Mouse (Mus musculus) naive thymus-derived CD4-positive, alpha-beta T cell, adult 2 months (primary cell): Measurements from ENCODE around the gene Rgs10.
"Not testable (repeated sequence)": the region's sequence is repeated elsewhere in the genome, so short reads cannot be mapped to it uniquely, and the experiment has no call there.

Source experiments
- DNase-seq: peaks from one replicate; pipeline ENCODE4 v3.0.0-alpha.2; 2011; ENCODE audit warnings: low read depth

Rgs10 gene

GRCm38 (mm10) chr7:128344488-128344887 lies 74.1 kb downstream of the Rgs10 start:
- DNase-seq = no peak

GRCm38 (mm10) chr7:128342691-128343090 lies 75.9 kb downstream of the Rgs10 start:
- not testable (repeated sequence) for DNase-seq

GRCm38 (mm10) chr7:128340321-128340720 lies 78.2 kb downstream of the Rgs10 start:
- not testable (repeated sequence) for DNase-seq

DNA sequence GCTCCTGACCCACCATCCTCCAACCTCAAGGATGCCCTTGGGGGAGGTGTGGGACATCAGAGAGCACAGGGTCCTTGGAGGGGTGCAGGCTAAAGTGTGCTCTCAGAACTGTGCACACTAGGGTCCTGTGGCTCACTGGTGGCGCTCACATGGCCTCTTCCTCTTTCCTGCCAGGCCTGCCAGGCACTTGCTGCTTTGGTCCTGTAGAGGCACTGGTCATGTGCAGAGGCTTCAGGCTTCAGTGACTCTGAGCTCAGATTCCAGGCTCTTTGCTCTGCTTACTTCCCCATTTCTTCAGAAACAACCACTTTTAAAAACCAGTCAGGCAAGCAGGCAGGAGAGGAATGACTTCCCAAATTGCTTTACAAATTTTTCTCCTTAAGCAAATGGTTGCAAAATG lies 85.7 kb downstream of the Rgs10 start:
- DNase-seq = no peak

DNA sequence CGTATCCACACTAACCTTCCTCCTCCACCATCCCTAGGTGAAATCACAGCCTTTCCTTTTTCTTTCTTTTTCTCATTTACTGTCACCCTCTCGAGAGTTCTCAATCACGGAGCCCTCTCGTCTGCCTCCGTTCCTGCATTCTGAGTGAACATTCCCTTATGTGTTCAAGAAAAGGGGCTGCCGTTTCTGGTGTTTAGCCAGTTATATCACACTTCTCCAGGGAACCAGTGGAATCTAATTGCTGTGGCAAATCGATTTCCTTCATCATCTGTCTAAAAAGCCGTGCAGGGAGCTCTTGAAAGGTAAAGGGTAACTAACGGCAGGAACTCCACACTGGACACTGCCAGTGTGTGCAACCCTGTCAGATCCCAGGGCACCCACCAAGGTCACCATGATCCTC lies 87.6 kb downstream of the Rgs10 start:
- DNase-seq = no peak

- DNase-seq = no peak
These were observed 93.6 kb downstream of the Rgs10 start for GRCm38 (mm10) chr7:128324977-128325376.
